7 mouse cellular contexts compared by ENCODE assay signal in the genomic region with DNA sequence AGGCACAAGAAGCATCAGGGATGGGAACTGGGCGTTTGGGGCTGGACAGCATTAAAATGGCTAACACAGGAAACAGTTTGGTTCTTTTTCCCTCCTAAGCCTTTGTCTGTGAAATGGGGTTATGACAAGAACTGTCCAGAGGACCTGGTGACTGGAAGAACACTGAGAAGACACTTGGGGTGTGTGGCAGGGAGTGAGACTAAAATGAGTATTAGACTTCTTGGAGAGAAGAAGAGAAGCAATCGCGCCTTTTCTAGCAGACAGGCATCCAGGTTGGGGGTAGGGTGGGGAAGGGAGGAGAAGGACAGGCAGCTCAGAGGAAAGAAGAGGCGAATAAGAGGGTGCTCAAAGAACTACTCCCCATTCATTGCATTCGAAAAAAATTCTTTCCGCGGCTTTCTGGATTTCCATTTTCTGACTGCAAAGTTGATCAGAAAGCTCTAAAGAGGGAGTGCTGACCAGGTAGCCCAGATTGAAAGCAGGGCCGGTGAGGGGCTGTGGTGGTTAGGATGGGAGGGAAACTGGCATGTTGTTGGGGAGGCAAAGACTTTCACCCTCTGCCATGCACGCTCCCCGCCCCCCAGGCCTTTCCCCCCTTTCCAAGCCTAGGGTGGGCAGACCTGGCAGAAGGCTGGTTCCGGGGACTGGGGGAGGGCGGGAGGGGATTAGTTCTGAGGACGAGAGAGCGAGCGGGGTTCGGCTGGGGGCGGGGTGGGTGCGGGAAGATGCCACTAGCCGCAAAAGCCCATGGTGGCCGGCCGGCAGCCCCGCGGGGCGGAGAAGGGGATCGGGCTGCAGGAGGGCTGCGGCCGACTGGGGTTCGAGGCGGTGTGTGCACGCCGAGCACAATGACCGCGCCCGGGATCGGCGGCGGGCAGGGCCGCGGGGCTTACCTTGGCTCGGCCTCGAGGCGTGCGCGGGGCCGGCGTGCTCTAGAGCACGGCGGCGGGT. TPM values are rescaled to one million over a fixed set of nuclear protein-coding genes. Genes with fewer than 3 reads are reported as not detected.
DNase-seq lines count a peak whose midpoint lies in the region; ATAC-seq and TF ChIP-seq lines count a peak whose summit lies in the region.

No protein-coding gene starts in this region.

- H3K4me1 ChIP-seq in MEL (ENCODE audit: control insufficient read depth in 1 of 2, insufficient read depth in 2 of 2, low read length in 2 of 2), result peaks cover 6 to 25% of the 10 kb centered on the region in 2 experiments
- peaks cover 19% of the 10 kb centered on the region for H3K4me1 ChIP-seq in embryonic facial prominence, embryonic 15.5 days
- H3K4me1 ChIP-seq in hindbrain, embryonic 10.5 days (replicated peaks), result peaks cover 29% of the 10 kb centered on the region

- TF ChIP-seq CTCF in MEL (IDR thresholded peaks at IDR 0.05 in 2 of 3, conservative IDR thresholded peaks at IDR 0.05 in 1 of 3; ENCODE audit: control insufficient read depth in 1 of 3, insufficient read depth in 1 of 3, low read depth in 2 of 3, low read length in 3 of 3, poor library complexity in 1 of 3, severe bottlenecking in 1 of 3), result no peak

- DNase-seq in MEL (ENCODE audit: low read depth, low spot score), result peak; percentile 36
- peak; percentile 56 for DNase-seq in adrenal gland, postnatal 14 days
- peak; percentile 46 for DNase-seq in hindbrain, embryonic 10.5 days (ENCODE audit: low spot score)
- peak; percentile 30 to 40 for DNase-seq in layer of hippocampus, postnatal 14 days (ENCODE audit: low spot score in 2 of 2)
- peak; percentile 54 to 57 for DNase-seq in spleen, postnatal 10 days (ENCODE audit: low spot score in 2 of 2)

- H3K79me2 ChIP-seq in MEL (ENCODE audit: control insufficient read depth, insufficient read depth, low read length, poor library complexity), result peaks cover 51% of the 10 kb centered on the region

- TF ChIP-seq RAD21 in MEL (IDR thresholded peaks at IDR 0.05; ENCODE audit: low read depth, low read length), result no peak

- no peak for TF ChIP-seq POLR2A in MEL (IDR thresholded peaks at IDR 0.05; ENCODE audit: control insufficient read depth in 1 of 2, insufficient read depth in 1 of 2, low read depth in 1 of 2, low read length in 2 of 2, poor library complexity in 1 of 2)

- peak overlapping the region; percentile 99 for H3K9ac ChIP-seq in MEL (ENCODE audit: control insufficient read depth, low read depth, low read length, poor library complexity, severe bottlenecking)
- peak overlapping the region; percentile 100 for H3K9ac ChIP-seq in embryonic facial prominence, embryonic 15.5 days

- ATAC-seq in embryonic facial prominence, embryonic 15.5 days (ENCODE audit: insufficient number of reproducible peaks, low FRiP score, low TSS enrichment, low read depth), result peak; percentile 16
- peak; percentile 14 for ATAC-seq in megakaryocyte-erythroid progenitor cell, adult 5-6 weeks (replicated peaks; ENCODE audit: low FRiP score, low TSS enrichment, poor library complexity, severe bottlenecking)

- H3K27ac ChIP-seq in MEL (ENCODE audit: control insufficient read depth, low read depth, low read length), result peak overlapping the region; percentile 65
- peak overlapping the region; percentile 99 for H3K27ac ChIP-seq in embryonic facial prominence, embryonic 15.5 days (replicated peaks)
- H3K27ac ChIP-seq in hindbrain, embryonic 10.5 days, result peak overlapping the region; percentile 100

- WGBS in embryonic facial prominence, embryonic 15.5 days, result under 1% methylated on average over 43 of the region's 49 CpGs
- WGBS in hindbrain, embryonic 10.5 days, result under 1% methylated on average over 49 of the region's 49 CpGs

- H3K36me3 ChIP-seq in MEL (ENCODE audit: control insufficient read depth in 1 of 2, insufficient read depth in 2 of 2, low read length in 2 of 2), result peaks cover 34 to 42% of the 10 kb centered on the region in 2 experiments
- peaks cover 29% of the 10 kb centered on the region for H3K36me3 ChIP-seq in embryonic facial prominence, embryonic 15.5 days
- H3K36me3 ChIP-seq in hindbrain, embryonic 10.5 days, result peaks cover 69% of the 10 kb centered on the region

- no peak for TF ChIP-seq EP300 in MEL (IDR thresholded peaks at IDR 0.05; ENCODE audit: low read depth in 1 of 2, low read length in 2 of 2)

- no peaks in the 10 kb centered on the region for H3K27me3 ChIP-seq in MEL (ENCODE audit: control insufficient read depth in 1 of 2, insufficient read depth in 2 of 2, low read length in 2 of 2)
- H3K27me3 ChIP-seq in embryonic facial prominence, embryonic 15.5 days, result no peaks in the 10 kb centered on the region
- no peaks in the 10 kb centered on the region for H3K27me3 ChIP-seq in hindbrain, embryonic 10.5 days (ENCODE audit: insufficient read depth, poor library complexity, severe bottlenecking)

- H3K4me3 ChIP-seq in MEL (ENCODE audit: control insufficient read depth in 1 of 2, insufficient read depth in 1 of 2, low read depth in 2 of 2, low read length in 2 of 2), result peak overlapping the region; percentile 85 to 95
- peak overlapping the region; percentile 87 for H3K4me3 ChIP-seq in embryonic facial prominence, embryonic 15.5 days (replicated peaks)
- H3K4me3 ChIP-seq in hindbrain, embryonic 10.5 days, result peak overlapping the region; percentile 99

- H3K9me3 ChIP-seq in MEL (replicated peaks; ENCODE audit: insufficient read depth, low read length), result no peaks in the 10 kb centered on the region
- H3K9me3 ChIP-seq in embryonic facial prominence, embryonic 15.5 days (replicated peaks), result no peaks in the 10 kb centered on the region
- H3K9me3 ChIP-seq in hindbrain, embryonic 10.5 days, result no peaks in the 10 kb centered on the region

- H3K4me2 ChIP-seq in embryonic facial prominence, embryonic 15.5 days (replicated peaks), result peak overlapping the region; percentile 67

TF ChIP-seq in MEL, 35 proteins besides CTCF, POLR2A, EP300 and RAD21 (continues in another document):
- TF ChIP-seq UBTF (IDR thresholded peaks at IDR 0.05; ENCODE audit: borderline replicate concordance, insufficient read depth, low read depth, low read length) (no peak), GABPA (IDR thresholded peaks at IDR 0.05; ENCODE audit: low read depth, low read length) (no peak), MAZ (IDR thresholded peaks at IDR 0.05; ENCODE audit: low read depth, low read length) (no peak), E2F4 (IDR thresholded peaks at IDR 0.05; ENCODE audit: borderline replicate concordance, low read depth, low read length) (no peak), CHD2 (IDR thresholded peaks at IDR 0.05; ENCODE audit: low read length) (no peak), TCF12 (IDR thresholded peaks at IDR 0.05; ENCODE audit: low read depth, low read length) (no peak), MXI1 (IDR thresholded peaks at IDR 0.05; ENCODE audit: low read depth, low read length) (peak; percentile 23; the same call in 1 of the 2 replicates), SIN3A (IDR thresholded peaks at IDR 0.05; ENCODE audit: low read length) (peak; percentile 42; the same call in 1 of the 2 replicates)

RNA-seq across cellular contexts. Expression of gene Adnp, which starts 1.0 kb away (rescaled TPM):
- total RNA-seq in MEL (2012; rRNA removed), result 2.3 and 2.8 TPM in 2 replicates
- 10 to 100 TPM; 11.9 to 29.4 TPM for polyA plus RNA-seq in MEL (2012; ENCODE audit: insufficient read depth in 1 of 2, insufficient read length in 2 of 2, low read depth in 1 of 2, low replicate concordance in 2 of 2, missing spikeins in 1 of 2)
- 48.9 and 51.8 TPM in 2 replicates for total RNA-seq in adrenal gland, postnatal 14 days (2021)
- 3.4 and 7.6 TPM in 2 replicates for polyA plus RNA-seq in embryonic facial prominence, embryonic 15.5 days (2015; fragmentation: Nextera tagmentation; extraction: Ambion mirVana)
- 2.3 and 2.7 TPM in 2 replicates for polyA plus RNA-seq in hindbrain, embryonic 10.5 days (2016; fragmentation: Nextera tagmentation; extraction: Ambion mirVana)
- total RNA-seq in layer of hippocampus, postnatal 14 days (2021), result 10 to 100 TPM; 99.3 to 99.9 TPM
- 48.1 and 55.1 TPM in 2 replicates for total RNA-seq in megakaryocyte-erythroid progenitor cell, adult 5-6 weeks (2014; fragmentation: Nextera tagmentation)
- 1.1 TPM in 1 of 2 replicates, not detected in the other for total RNA-seq in megakaryocyte-erythroid progenitor cell, adult 5-6 weeks (2017)

RNA-seq across cellular contexts. Expression of gene Gm20716, which starts 24.2 kb away (rescaled TPM):
- 24.4 and 29.4 TPM in 2 replicates for total RNA-seq in MEL (2012; rRNA removed)
- 10 to 100 TPM in 1 of 2 experiments, not detected in 1; 24.4 TPM for polyA plus RNA-seq in MEL (2012; ENCODE audit: insufficient read depth in 1 of 2, insufficient read length in 2 of 2, low read depth in 1 of 2, low replicate concordance in 2 of 2, missing spikeins in 1 of 2)
- 25.8 and 28.0 TPM in 2 replicates for total RNA-seq in adrenal gland, postnatal 14 days (2021)
- 18.3 and 18.6 TPM in 2 replicates for polyA plus RNA-seq in embryonic facial prominence, embryonic 15.5 days (2015; fragmentation: Nextera tagmentation; extraction: Ambion mirVana)
- polyA plus RNA-seq in hindbrain, embryonic 10.5 days (2016; fragmentation: Nextera tagmentation; extraction: Ambion mirVana), result 15.6 and 16.7 TPM in 2 replicates
- total RNA-seq in layer of hippocampus, postnatal 14 days (2021), result 10 to 100 TPM; 25.6 to 29.5 TPM
- 38.5 and 43.2 TPM in 2 replicates for total RNA-seq in megakaryocyte-erythroid progenitor cell, adult 5-6 weeks (2014; fragmentation: Nextera tagmentation)
- 35.4 and 55.3 TPM in 2 replicates for total RNA-seq in megakaryocyte-erythroid progenitor cell, adult 5-6 weeks (2017)

RNA-seq across cellular contexts. Expression of gene Dpm1, which starts 24.4 kb away (rescaled TPM):
- total RNA-seq in MEL (2012; rRNA removed), result 35.4 and 49.0 TPM in 2 replicates
- polyA plus RNA-seq in MEL (2012; ENCODE audit: insufficient read depth in 1 of 2, insufficient read length in 2 of 2, low read depth in 1 of 2, low replicate concordance in 2 of 2, missing spikeins in 1 of 2), result 100 to 1,000 TPM in 1 of 2 experiments, 10 to 100 TPM in 1; 63.5 to 564 TPM
- total RNA-seq in adrenal gland, postnatal 14 days (2021), result 116 and 126 TPM in 2 replicates
- 92.0 and 102 TPM in 2 replicates for polyA plus RNA-seq in embryonic facial prominence, embryonic 15.5 days (2015; fragmentation: Nextera tagmentation; extraction: Ambion mirVana)
- 72.3 and 78.8 TPM in 2 replicates for polyA plus RNA-seq in hindbrain, embryonic 10.5 days (2016; fragmentation: Nextera tagmentation; extraction: Ambion mirVana)
- total RNA-seq in layer of hippocampus, postnatal 14 days (2021), result 10 to 100 TPM; 64.3 to 70.6 TPM
- total RNA-seq in megakaryocyte-erythroid progenitor cell, adult 5-6 weeks (2014; fragmentation: Nextera tagmentation), result 69.5 and 95.9 TPM in 2 replicates
- total RNA-seq in megakaryocyte-erythroid progenitor cell, adult 5-6 weeks (2017), result 30.5 and 40.1 TPM in 2 replicates

RNA-seq across cellular contexts. Expression of gene Mocs3, which starts 24.5 kb away (rescaled TPM):
- total RNA-seq in MEL (2012; rRNA removed), result 4.2 and 5.1 TPM in 2 replicates
- 1 to 10 TPM in 1 of 2 experiments, not detected in 1; 2.9 TPM for polyA plus RNA-seq in MEL (2012; ENCODE audit: insufficient read depth in 1 of 2, insufficient read length in 2 of 2, low read depth in 1 of 2, low replicate concordance in 2 of 2, missing spikeins in 1 of 2)
- 11.9 and 12.2 TPM in 2 replicates for total RNA-seq in adrenal gland, postnatal 14 days (2021)
- 8.0 and 8.8 TPM in 2 replicates for polyA plus RNA-seq in embryonic facial prominence, embryonic 15.5 days (2015; fragmentation: Nextera tagmentation; extraction: Ambion mirVana)
- 7.0 and 7.6 TPM in 2 replicates for polyA plus RNA-seq in hindbrain, embryonic 10.5 days (2016; fragmentation: Nextera tagmentation; extraction: Ambion mirVana)
- 10 to 100 TPM; 16.7 to 17.4 TPM for total RNA-seq in layer of hippocampus, postnatal 14 days (2021)
- 4.2 and 5.6 TPM in 2 replicates for total RNA-seq in megakaryocyte-erythroid progenitor cell, adult 5-6 weeks (2014; fragmentation: Nextera tagmentation)
- 1.9 and 3.8 TPM in 2 replicates for total RNA-seq in megakaryocyte-erythroid progenitor cell, adult 5-6 weeks (2017)

Comparison
In these comparisons a context has a peak if more than half of its experiments do, and no peak if none do; other contexts are left out.
1. Peak in every context shown above with its lines: DNase-seq, ATAC-seq, H3K4me3 ChIP-seq and H3K27ac ChIP-seq.